Mouse (Mus musculus) stomach, postnatal 0 days (tissue): ENCODE data around the gene Gm21170. TPM values are rescaled to one million over a fixed set of nuclear protein-coding genes. Genes with fewer than 3 reads are reported as not detected.
"Not testable (repeated sequence)": the region's sequence is repeated elsewhere in the genome, so short reads cannot be mapped to it uniquely, and the experiment has no call there.

Source experiments
- ATAC-seq: fragments of 200-750 bp; cut with Nextera tagmentation; 2 replicates; pipeline ENCODE4 v1.8.0; 2017; ENCODE audit not compliant: low FRiP score, low TSS enrichment
- DNase-seq: peaks from one replicate; pipeline ENCODE4 v3.0.0-alpha.2; 2016; ENCODE audit warnings: low spot score
- H3K27ac ChIP-seq: fragments of 300-500 bp; sonication (generic); replicated peaks from 2 replicates; pipeline ENCODE4 v1.5.1; 2014; ENCODE audit warnings: mild to moderate bottlenecking, control low read depth
- H3K27me3 ChIP-seq: fragments of 300-500 bp; sonication (generic); 2 replicates; pipeline ENCODE4 v1.6.1; 2014; ENCODE audit warnings: low read length; ENCODE audit not compliant: control insufficient read depth, insufficient read depth
- H3K36me3 ChIP-seq: fragments of 300-500 bp; sonication (generic); 2 replicates; pipeline ENCODE4 v1.6.1; 2014; ENCODE audit warnings: low read length, mixed read lengths; ENCODE audit not compliant: control insufficient read depth, insufficient read depth
- H3K4me1 ChIP-seq: fragments of 300-500 bp; sonication (generic); replicated peaks from 2 replicates; pipeline ENCODE4 v1.6.1; 2014; ENCODE audit warnings: antibody characterized with exemption; ENCODE audit not compliant: control insufficient read depth, insufficient read depth
- H3K4me2 ChIP-seq: fragments of 300-500 bp; sonication (generic); replicated peaks from 2 replicates; pipeline ENCODE4 v1.6.1; 2014; ENCODE audit warnings: low read depth, mild to moderate bottlenecking, control low read depth, moderate library complexity
- H3K4me3 ChIP-seq: fragments of 300-500 bp; sonication (generic); 2 replicates; pipeline ENCODE4 v1.5.1; 2014; ENCODE audit warnings: low read depth, low read length, control low read depth
- H3K9ac ChIP-seq: fragments of 300-500 bp; sonication (generic); 2 replicates; pipeline ENCODE4 v1.6.1; 2014; ENCODE audit warnings: mild to moderate bottlenecking, low read length, control low read depth, mixed read lengths
- H3K9me3 ChIP-seq: fragments of 300-500 bp; sonication (generic); 2 replicates; pipeline ENCODE4 v1.6.1; 2016; ENCODE audit warnings: low read length; ENCODE audit not compliant: control insufficient read depth
- WGBS: fragments of 180-500 bp; shearing (Covaris S2); extraction: QIAGEN DNeasy Blood & Tissue Kit; methylation state at CpG from one replicate; pipeline ENCODE4 v1.1.7; 2014; 5-methylcytosine and 5-hydroxymethylcytosine counted together
- polyA plus RNA-seq: library from polyadenylated mRNA; unstranded; fragments of >200 nt; fragmentation: Nextera tagmentation; extraction: Ambion mirVana; gene quantifications from 2 replicates; pipeline ENCODE4 v1.2.1, GENCODE M21; 2015

The Gm21170 gene
- polyA plus RNA-seq = not detected in 2 replicates

GRCm38 (mm10) chrY:47690998-47691397 lies at the start of gene Gm21170:
Gene Gm21170 (minus strand): TSS chrY:47691098.
- no CpG with 5 or more reads among the region's 2 CpGs for whole genome bisulfite sequencing

More at GRCm38 (mm10) chrY:47690998-47691397, at the start of gene Gm21170:
- H3K27ac ChIP-seq, DNase-seq, H3K9me3 ChIP-seq, ATAC-seq, H3K4me2 ChIP-seq, H3K27me3 ChIP-seq, H3K9ac ChIP-seq, H3K36me3 ChIP-seq, H3K4me3 ChIP-seq, H3K4me1 ChIP-seq: not testable (repeated sequence)

Other genes with a start within 250 kb of the Gm21170 start
- not detected in 2 replicates for gene Gm21256, start 240.1 kb downstream of the Gm21170 start, polyA plus RNA-seq